Mouse (Mus musculus): ENCODE data around the gene Gm6583.

Gm6583 gene

DNA sequence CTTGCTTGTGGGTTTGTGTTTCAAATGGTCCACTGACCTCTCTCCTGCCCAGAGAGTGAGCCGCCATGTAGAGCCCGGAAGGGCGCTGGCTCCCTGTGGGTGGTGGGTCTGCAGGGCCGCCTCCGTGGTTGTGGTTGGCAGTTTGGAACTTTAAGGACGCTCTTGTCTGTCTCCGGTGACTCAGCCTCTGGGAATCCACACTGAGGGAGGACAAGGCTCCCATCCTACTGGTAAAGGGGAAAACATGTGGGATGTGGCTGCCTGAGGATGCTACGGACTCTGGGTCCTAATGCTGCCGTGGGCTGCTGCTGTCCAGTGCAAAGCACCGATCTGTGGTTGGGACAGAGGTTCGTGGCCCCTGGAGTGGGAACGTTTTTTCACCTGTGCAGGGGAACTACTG lies 12.1 kb upstream of the Gm6583 start:
- DNase-seq (ENCODE audit: low read depth): no peak

DNA sequence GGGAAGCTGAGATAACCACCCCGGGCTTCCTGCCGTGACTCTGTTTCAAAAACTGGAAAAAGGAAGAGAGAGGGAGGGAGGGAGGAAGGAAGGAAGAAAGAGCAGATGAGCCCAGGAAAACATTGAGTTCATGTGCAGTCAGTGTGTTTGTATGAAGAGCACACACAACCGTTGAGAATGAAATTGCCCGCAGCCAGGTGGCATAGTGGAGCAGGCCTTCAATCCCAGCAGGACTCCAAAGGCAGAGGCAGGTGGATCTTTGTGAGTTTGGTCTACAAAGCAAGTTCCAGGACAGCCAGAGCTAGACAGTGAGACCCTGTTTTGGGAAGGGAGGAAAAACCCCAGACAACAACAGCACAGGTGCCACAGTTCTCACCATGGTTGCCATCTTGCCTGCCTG lies 11.5 kb upstream of the Gm6583 start:
- DNase-seq (ENCODE audit: low read depth): no peak

DNA sequence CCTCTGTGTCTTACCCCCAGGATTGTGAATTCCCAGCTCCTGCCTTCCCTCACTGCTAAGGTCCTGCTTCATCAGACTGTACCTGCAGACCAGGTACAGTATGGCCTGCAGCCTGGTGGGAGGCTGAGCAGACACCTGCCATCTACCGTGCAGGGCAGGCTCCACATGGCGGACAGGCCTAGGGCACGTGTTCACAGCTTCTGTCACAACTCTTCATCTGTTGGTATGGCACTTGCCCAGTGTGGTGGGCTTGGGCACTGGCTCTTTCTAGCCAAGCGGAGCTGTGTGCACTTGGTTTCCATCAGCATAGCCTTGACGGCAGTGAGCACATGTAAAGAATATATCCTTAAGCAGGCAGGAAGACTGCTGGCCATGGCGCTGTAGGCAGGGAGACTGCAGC lies 11.0 kb upstream of the Gm6583 start:
- no peak for DNase-seq (ENCODE audit: low read depth)

DNA sequence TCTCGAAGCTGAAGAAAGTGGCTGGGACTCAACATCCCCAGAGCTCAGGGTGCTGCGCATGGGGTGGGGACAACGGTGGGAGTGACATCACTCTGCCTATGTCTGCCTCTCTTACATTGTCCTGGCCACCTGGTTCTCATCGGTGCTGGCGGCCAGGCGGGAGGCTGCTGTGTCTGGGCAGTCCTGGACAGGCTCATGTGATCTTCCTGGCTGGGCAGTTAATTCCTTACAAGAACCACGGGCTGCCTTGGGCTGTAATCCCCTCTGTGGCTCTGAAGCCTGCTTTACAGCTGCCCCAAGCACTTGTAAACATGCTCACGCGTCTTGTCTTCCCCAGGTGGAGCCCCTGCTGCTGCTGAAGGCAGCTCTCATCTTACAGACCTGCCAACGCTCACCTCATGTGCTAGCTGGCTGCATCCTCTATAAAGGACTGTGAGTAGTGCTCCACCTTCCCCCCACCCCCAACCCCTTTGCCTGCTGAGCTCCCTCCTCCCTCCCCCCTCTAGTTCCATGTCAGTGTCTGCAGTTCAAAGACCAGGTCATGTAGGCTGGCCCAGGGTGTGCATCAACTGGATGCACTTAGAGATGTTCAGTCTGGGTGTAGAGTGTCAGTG lies 8.5 kb upstream of the Gm6583 start:
- no peak for DNase-seq (ENCODE audit: low read depth)

DNA sequence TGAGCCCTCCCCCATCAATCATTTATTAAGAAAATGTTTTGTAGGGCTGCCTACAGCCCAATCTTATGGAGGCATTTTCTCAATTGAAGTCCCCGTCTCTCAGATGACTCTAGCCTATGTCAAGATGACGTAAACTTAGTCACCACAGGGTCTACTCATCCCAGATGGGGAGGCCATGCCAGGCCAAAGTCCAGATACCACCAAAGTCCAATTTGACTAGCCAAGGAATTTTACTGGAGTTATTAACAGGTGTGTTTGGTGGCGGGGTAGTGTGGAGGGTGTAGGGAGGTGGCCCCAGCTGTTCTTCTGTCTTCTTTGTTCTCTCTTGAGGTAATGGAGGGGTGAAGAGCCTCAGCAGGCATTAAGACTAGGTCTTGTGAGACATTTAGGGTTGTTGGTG lies 4.2 kb upstream of the Gm6583 start:
- DNase-seq (ENCODE audit: low read depth): no peak

DNA sequence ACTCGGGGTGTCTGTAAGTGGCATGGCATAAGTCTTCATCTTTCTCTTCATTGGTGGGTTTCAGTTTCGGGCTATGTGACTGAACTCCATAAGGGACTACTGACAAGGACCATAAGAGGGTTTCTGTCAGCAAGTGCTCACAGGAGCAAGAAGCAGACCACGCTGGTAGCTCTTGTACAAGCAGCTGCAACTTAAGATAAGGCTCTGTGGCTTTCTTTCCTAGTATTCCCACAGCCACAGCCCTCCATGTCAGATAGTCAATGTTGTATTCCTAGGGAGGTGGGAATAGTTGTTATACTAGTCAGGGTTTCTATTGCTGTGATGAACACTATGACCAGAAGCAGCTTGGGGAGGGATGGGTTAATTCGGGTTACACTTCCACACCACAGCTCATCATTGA lies 3.7 kb upstream of the Gm6583 start:
- no peak for DNase-seq (ENCODE audit: low read depth)

DNA sequence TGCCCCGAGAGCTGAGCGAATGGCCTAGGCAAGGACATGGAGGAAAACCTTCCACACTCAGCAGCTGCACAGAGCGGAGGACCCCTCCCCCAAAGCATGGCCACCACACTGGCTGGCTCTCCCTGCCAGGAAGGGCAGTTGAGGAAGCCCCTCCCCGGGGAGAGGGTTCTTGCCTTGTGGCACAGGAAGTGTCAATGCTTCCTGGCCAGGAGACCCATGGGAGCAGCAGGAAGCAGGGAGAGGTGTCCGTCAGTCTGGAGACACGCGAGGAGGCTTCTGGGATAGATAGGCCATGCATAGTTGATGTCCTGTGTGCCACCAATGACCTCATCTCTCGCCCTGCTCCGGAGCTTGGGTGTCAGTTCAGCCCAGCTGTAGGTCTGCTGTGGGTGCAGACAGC lies 489 bp upstream of the Gm6583 start:
- no peak for DNase-seq (ENCODE audit: low read depth)

DNA sequence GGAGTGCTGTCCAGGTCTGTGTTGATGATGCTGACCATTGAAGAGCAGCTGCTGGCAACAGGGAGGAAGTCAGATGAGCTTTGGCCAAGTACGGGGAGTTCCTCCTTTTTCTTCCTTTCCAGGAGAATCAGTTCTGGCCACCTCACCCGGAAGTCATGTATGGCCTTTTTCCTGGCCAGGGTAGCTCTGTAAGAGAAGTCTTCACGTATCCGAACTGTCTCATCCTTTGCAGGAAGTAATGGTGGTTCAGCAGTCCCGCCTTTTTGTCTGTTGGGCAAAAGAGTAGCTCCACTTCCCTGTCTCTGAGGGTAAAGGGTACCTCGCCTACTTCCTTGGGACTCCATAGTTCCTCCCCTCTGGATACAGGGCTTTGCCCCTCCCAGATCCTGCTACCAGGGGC lies 340 bp downstream of the Gm6583 start:
- DNase-seq (ENCODE audit: low read depth): no peak

DNA sequence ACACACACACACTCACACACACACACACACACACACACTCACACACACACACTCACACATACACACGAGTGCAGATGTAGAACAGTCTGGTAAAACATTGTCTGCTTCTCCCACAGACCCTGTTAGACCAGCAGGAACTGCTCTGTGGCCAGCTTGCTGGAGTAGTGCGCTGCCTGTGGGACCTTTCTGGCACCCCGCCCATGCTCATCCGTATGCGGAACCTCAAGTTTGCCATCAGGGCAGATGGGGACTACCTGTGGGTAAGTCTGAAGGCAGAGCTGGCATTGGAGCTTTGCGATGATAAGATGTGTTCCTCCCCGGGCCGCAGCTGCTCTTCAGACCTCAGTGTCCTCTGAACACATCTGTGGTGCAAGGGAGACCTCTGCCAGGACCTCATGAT lies 6.7 kb downstream of the Gm6583 start:
- DNase-seq (ENCODE audit: low read depth): no peak

DNA sequence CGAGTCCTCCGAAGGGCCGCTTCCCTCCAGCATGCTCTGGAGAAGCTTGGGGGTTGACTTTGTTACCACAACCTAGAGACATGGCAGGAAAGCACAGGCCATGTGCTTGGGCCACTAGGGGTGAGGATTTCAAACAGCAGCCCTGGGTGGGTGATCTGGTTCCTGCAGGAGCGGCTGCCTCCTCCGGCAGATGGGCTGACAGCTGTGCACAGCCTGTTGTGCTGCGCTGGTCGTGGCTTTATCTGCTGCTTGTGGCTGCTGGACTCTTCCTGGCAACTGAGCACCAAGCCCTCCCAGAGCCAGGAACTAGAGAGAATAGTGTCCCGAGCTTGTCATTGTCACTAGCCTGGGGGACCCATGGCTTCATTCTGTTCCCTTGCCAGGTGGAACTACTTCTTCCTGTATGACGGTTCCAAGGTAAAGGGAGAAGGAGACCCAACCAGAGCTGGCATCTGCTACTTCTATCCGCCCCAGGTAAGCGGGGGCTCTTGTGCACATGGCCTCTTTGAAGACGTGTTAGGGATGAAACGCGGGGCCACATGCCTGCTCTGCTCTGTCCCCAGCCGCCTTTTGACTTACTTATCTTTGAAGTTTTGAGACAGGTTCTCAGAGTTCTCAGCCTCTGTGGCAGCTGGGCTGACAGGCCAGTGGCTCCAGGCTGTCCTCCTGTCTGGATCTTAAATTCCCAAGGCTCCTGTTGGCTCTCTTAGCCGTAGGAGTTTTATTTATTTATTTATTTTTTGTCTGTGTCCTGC lies 9.4 kb downstream of the Gm6583 start:
- no peak for DNase-seq (ENCODE audit: low read depth)

DNA sequence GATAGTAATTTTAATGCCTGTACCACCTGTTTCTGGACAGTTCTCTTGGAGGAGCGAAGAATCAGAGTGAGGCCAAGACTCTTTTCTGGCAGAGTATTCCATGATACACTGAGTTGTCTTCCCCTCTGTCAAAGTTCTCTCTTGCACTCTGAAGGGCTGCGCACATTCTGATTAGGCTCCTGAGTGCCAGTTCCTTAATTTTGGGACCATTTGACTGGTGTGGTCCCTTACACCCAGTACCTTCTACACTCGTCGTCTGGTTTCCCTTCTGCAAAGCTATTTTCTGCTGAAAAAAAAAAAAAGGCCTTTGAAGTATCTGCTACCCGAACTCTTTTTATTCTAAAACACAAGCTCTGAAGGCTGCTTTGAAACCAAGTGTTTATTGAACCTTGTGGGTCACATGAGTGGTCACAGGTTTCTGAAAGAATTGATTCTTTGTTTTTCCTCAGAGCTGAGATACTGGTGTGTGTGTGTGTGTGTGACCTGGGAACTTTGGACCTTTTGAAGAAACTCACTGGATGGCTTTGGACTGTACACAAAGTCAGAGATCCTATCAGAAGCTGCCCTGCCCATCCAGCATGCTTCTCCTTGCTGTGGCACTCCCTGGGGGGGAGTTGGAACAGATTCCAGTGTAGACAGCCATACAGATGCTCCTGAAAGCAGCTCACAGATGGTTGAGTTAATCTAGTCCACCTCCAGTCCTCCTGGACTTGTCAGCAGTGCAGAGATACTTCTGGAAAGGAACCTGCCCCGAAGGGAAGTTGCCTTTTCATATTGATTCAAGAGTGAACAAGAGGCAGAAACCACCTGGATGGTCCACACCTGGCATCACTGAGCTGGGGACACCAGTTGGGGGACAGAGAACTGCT lies 11.5 kb downstream of the Gm6583 start:
- no peak for DNase-seq (ENCODE audit: low read depth)

DNA sequence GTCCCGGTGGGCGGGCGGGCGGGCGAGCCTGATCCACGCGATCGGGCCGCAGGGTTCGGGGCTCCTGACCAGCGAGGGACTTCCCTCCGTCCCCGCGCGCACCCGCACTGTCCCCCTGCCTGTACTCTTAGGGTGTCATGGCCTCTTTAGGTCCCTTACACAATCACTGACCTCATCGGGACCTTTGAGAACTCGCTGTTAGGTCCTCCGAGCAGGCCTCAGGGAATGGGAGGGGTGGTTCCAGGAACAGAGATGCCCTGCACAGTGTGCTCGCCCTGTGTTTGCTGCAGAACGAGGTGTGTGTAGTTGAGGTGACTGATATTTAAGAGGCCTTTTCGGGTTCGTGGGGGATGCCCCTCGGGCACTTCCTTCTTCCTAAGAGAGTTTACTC lies 12.6 kb downstream of the Gm6583 start:
- peak; percentile 70 for DNase-seq (ENCODE audit: low read depth)

DNA sequence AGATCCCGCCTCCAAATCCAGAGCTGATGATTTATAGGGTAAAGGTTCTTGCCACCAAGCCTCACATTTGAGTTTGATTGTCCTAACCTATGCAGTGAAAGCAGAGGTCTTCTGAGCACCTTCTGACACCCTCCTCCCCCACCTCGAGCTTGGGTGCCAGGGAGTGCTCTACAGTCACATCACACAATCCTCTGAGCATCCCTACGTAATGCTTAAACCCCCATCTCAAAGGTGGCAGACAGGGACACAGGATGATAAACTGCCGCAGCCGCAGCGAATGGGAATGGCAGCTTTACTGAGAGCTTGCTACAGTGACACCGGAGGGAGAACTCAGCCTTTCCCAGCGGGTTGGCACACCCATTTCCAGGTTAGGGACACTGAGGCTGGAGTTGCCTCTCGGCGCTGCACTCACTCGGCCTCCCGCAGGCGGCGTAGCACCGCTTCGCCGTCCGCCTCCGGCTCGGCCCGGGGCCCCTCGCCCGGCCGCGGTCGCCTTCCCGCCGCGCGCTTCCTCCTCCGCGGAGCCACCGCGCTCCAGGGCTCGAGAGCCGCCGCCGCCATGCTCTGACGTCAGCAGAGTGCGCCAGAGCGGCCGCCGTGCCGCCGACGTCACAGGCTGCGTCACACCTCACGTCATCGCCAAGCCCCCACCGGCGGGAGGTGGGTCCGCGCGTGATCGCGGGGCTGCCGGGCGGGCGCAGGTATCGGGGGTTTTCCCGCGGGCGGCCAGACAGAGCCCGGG lies 13.2 kb downstream of the Gm6583 start, which contains the start of the genes Srrd and Hps4:
Gene Srrd, minus strand, starts transcription at position 578 of the 742 bp plus-strand sequence.
Gene Hps4, plus strand, starts transcription at position 621 of the 742 bp plus-strand sequence.
- peak; percentile 73 for DNase-seq (ENCODE audit: low read depth)

DNA sequence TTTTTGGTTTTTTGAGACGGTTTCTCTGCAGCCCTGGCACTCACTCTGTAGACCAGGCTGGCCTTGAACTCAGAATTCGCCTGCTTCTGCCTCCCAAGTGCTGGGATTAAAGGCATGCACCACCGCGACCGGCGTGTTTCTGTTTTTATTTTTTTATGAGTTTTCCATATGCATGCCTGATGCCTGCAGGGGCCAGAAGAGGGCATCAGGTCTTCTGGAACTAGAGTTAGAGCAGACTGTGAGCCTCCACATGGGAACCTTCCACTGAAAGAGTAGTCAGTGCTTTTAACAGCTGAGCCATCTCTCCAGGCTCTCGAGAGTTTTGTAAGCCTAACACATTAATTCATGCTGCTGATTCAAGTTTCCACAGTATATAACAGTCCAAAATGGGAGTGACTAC lies 16.6 kb downstream of the Gm6583 start:
- no peak for DNase-seq (ENCODE audit: low read depth)

DNA sequence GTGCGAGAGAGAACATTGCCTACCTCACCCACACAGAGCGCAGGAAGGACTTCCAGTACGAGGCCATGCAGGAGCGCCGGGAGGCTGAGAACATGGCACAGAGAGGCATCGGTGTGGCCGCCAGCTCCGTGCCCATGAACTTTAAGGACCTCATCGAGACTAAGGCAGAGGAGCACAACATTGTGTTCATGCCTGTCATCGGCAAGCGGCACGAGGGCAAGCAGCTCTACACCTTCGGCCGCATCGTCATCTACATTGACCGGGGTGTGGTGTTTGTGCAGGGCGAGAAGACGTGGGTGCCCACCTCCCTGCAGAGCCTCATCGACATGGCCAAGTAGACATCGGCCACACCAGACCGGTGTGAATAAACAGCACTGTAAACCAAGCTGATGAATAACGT lies 18.8 kb downstream of the Gm6583 start:
- no peak for DNase-seq (ENCODE audit: low read depth)

DNA sequence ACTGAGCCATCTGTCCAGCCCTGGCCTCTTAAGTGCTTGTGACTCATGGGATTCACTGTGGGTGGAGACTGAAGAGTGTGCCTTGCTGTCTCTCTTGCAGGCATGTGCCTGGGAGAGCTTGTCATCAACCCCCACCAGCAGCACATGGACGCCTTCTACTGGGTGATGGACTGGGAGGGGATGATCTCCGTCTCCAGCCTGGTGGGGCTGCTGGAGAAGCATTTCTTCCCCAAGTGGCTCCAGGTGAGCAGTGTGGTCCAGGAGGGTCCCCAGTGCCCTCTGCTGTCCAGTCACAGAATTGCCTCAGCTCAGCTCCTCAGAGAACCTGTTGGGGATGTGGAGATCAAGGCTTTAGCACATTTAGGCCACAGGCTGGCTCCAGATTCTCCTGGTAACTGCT lies 20.4 kb downstream of the Gm6583 start:
- peak; percentile 74 for DNase-seq (ENCODE audit: low read depth)

DNA sequence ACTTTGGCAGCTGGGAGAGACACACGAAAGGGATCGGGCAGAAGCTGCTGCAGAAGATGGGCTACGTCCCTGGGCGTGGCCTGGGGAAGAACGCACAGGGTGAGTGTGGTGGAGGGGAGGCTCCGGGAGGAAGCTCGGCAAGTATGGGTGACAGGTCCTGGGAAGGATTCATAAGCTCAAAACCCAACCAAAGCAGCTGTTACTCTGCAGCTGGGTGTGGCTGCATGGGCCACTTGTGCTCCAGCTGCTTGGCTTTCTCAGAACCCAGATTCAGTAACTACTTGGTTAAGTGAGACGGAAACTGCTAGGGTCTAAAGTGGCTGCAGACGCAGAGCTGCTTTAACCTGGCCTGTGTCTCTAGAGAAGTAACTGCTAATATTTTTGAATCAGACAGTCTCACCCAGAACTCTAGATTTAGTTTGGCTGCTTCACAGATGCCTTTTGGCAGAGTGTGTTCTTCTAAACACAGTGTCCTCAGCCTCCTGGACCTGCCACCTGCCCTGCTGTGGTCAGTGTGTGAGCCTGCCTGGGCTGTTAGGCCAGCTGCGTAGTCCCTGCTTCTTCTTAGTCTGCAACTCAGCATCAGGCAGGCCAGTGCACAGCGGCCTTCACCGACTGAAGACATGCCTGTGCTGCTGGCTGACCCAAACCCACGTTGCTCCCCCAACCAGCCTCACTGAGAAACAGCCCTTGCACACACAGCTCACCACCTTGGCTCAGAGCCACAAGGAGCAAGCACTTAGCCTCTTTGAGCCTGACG lies 25.8 kb downstream of the Gm6583 start:
- no peak for DNase-seq (ENCODE audit: low read depth)

DNA sequence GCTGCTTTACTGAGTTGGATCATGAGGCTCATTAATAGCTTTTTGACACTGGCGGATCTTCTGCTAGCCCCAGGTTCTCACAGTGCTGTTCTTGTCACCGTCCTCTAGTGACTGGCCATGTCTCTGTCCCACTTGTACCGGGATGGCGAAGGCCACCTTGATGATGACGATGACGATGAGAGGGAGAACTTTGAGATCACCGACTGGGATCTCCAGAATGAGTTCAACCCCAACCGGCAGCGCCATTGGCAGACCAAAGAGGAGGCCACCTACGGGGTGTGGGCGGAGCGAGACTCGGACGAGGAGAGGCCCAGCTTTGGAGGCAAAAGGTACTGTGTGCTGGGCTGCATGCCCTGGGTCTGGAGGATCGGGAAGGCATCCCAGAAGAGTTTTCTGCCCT lies 28.0 kb downstream of the Gm6583 start:
- no peak for DNase-seq (ENCODE audit: low read depth)

DNA sequence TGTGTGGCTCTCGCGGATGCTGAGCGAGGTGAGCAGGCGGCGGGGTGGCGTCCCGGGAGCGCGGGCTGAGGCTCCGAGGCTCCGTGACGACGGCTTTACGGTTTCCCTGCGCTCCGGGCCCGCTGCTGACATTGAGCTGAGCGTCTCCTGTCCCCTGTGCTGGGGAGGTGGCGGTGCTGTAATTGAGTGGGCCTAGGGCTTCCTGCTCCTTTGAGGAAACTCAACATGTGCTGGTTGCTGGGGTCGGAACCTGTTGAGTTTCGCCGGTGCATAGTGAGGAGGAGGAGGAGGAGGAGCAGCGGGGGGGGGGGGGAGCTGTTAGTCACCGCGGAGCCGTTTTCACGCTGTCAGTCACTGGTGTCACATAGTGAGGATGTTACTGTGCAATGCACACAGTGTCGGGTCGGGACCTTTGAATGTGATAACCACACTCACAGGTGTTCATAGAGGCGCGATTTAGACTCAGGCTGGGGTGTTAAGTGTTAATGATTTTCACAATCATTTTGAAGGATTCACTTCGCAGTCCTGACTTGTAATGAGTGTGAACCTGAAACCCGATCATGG lies 29.3 kb downstream of the Gm6583 start:
- DNase-seq (ENCODE audit: low read depth): no peak

DNA sequence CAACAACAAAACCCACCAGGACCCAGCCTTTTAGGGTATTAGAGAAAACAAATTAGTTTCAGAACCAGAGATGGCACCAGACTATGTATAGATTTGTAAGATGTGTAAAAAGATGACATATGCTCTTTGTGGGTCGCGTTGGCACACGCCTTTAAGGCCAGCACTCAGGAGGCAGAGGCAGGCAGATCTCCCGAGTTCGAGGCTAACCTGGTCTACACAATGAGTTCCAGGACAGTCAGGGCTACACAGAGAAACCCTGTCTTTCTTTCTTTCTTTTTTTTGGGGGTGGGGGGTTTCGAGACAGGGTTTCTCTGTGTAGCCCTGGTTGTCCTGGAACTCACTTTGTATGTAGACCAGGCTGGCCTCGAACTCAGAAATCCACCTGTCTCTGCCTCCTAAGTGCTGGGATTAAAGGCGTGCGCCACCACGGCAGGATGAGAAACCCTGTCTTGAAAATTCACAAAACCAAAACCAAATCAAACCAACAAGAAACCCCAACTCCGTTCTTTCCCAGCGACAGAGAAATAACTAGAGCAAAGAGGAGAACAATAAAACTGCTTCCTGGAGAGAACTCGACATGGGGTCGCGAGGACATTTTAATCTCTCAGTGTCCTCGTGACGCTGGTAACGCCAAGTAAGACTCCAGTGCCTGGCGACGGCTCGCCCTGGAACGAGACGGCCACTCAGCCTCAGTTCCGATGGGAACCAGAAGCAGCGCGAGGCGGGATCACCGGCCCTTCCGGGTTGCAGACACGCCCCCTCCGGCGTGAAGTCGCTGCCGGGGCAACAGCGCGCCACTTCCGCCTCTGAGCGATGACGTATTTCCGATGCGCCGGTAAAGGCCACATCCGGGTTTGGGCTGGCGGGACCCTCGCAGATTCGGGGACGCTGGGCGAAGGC lies 30.0 kb downstream of the Gm6583 start, which contains the start of gene Tfip11:
Gene Tfip11, plus strand, starts transcription at position 813 of the 900 bp plus-strand sequence.
- DNase-seq (ENCODE audit: low read depth): peak; percentile 96

Data from 416B (cell line).